10 mouse cellular contexts compared by ENCODE assay signal in the genomic region with DNA sequence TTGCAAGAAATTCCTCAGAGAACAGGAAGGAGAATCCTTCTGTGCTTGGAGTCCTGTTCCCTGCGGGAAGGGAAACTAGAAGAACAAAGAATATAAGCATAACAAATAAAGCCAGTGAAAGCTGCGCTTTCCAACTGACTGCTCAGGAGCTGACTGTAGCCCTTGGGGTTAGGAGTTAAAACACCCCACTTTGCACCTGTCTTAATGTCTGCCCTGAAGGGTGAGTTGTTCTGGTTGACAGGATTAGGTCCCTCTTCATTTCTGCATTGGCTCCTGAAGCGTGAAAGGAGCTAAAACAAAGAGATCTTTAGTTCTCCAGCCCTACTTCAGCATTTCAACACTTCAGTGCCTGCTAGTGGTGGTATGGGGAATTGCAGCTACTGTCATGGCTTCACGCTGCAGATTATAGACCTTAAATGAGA. TPM values are rescaled to one million over a fixed set of nuclear protein-coding genes. Genes with fewer than 3 reads are reported as not detected.
DNase-seq lines count a peak whose midpoint lies in the region; ATAC-seq and TF ChIP-seq lines count a peak whose summit lies in the region.
"Had no signal": no experiment of that assay in that cellular context is flagged by ENCODE, and none has a peak within 500 bp of the region (broad histone marks: within the 10 kb centered on the region; RNA-seq: fewer than 3 reads in every experiment).

No protein-coding gene starts in this region.

- H3K27me3 ChIP-seq in Patski = peaks cover 8% of the 10 kb centered on the region
- H3K27me3 ChIP-seq in embryonic facial prominence, embryonic 14.5 days (replicated peaks; ENCODE audit: control insufficient read depth, insufficient read depth, low read length) = no peaks in the 10 kb centered on the region
- H3K27me3 ChIP-seq: stomach, embryonic 15.5 days had no signal

- TF ChIP-seq CTCF in Patski (IDR thresholded peaks at IDR 0.05) = peak; percentile 78

- CTCF ChIA-PET in Patski (lab: Charles Lee) = interaction anchor here (1.4 kb wide), 1 partner anchor 28 kb away, joined by 4 read pairs; no protein-coding TSS in a partner anchor

- no peak overlapping the region for H3K4me3 ChIP-seq in embryonic facial prominence, embryonic 14.5 days (ENCODE audit: low read depth, low read length)
- H3K4me3 ChIP-seq: stomach, embryonic 15.5 days had no signal

- ATAC-seq in Patski = peak; percentile 17
- ATAC-seq in embryonic facial prominence, embryonic 14.5 days (ENCODE audit: low read depth) = 0 out of 2 replicates have a peak, but pooled peaks have one; percentile 33

- H3K9ac ChIP-seq in embryonic facial prominence, embryonic 14.5 days (ENCODE audit: low read depth, low read length) = no peak overlapping the region
- H3K9ac ChIP-seq: stomach, embryonic 15.5 days had no signal

- H3K4me1 ChIP-seq in embryonic facial prominence, embryonic 14.5 days (ENCODE audit: control insufficient read depth, insufficient read depth, low read length) = no peaks in the 10 kb centered on the region
- H3K4me1 ChIP-seq: stomach, embryonic 15.5 days had no signal

- no peaks in the 10 kb centered on the region for H3K9me3 ChIP-seq in embryonic facial prominence, embryonic 14.5 days (ENCODE audit: control insufficient read depth, low read length)
- H3K9me3 ChIP-seq: stomach, embryonic 15.5 days had no signal

- 31% methylated on average over 4 of the region's 4 CpGs for WGBS in embryonic facial prominence, embryonic 14.5 days

- POLR2A ChIA-PET in Patski (lab: Charles Lee) = no interaction called here

- no peak overlapping the region for H3K4me2 ChIP-seq in embryonic facial prominence, embryonic 14.5 days (ENCODE audit: low read depth, low read length)
- H3K4me2 ChIP-seq: stomach, embryonic 15.5 days had no signal

- no peak overlapping the region for H3K27ac ChIP-seq in embryonic facial prominence, embryonic 14.5 days (replicated peaks; ENCODE audit: low read depth, low read length)
- H3K27ac ChIP-seq: stomach, embryonic 15.5 days had no signal

- in situ Hi-C loops in Patski (cut with MboI; ENCODE audit: low pct_unique_long_range_greater_than_20kb) = loop anchor here (10.0 kb wide), 1 partner anchor 269 kb away; a partner anchor contains a TSS

- H3K36me3 ChIP-seq in embryonic facial prominence, embryonic 14.5 days (ENCODE audit: control insufficient read depth, insufficient read depth, low read length) = no peaks in the 10 kb centered on the region
- H3K36me3 ChIP-seq: stomach, embryonic 15.5 days had no signal

- DNase-seq in gastrocnemius, postnatal 10 days = peak; percentile 13
- DNase-seq in gastrocnemius, postnatal 36 days = no peak
- DNase-seq in 3T3-L1 (ENCODE audit: low read depth, low spot score) (peak; percentile 52), Patski (ENCODE audit: low read depth, low spot score) (peak; percentile 9)
- peak; percentile 48 for DNase-seq in embryonic facial prominence, embryonic 14.5 days (ENCODE audit: low spot score)
- peak; percentile 65 to 71 for DNase-seq in kidney, postnatal 4 days
- DNase-seq in spleen, adult 12 weeks (ENCODE audit: low spot score) = peak; percentile 9
- DNase-seq in right cerebral cortex, adult 18-20 months = no peak

- intact Hi-C loops in gastrocnemius, postnatal 36 days (cut with DNase I) = loop anchor here (5.0 to 10.0 kb wide), 2 partner anchors 269 to 376 kb away; a partner anchor contains a TSS

RNA-seq across cellular contexts. Expression of a gene that starts 37.8 kb away (rescaled TPM):
- not detected for total RNA-seq in gastrocnemius, postnatal 10 days (2021)
- total RNA-seq in gastrocnemius, postnatal 36 days (2021) = not detected
- not detected for polyA plus RNA-seq in Patski (2021)
- not detected in 2 replicates for polyA plus RNA-seq in embryonic facial prominence, embryonic 14.5 days (2014; fragmentation: Nextera tagmentation; extraction: Ambion mirVana)
- polyA plus RNA-seq: limb, embryonic 14.5 days; stomach, embryonic 15.5 days had no signal

Comparison
In these comparisons a context has a peak if more than half of its experiments do, and no peak if none do; other contexts are left out.
1. DNase-seq: peak in gastrocnemius, postnatal 10 days (single experiment), 3T3-L1 (single experiment), Patski (single experiment), embryonic facial prominence, embryonic 14.5 days (single experiment), kidney, postnatal 4 days (2 of 2) and spleen, adult 12 weeks (single experiment); none in gastrocnemius, postnatal 36 days (0 of 2) and right cerebral cortex, adult 18-20 months (single experiment).